Mouse (Mus musculus) cerebellum, postnatal 36 days (tissue): ENCODE measurements at regions not wholly inside any gene's neighbourhood (a gene's known extent, or its start where the extent isn't known, plus 50 kb on each side); places are given as distances from the start of the nearest gene placed in this dataset.

Experiments used
- DNase-seq, 2 experiments: peaks; one replicate each; pipeline ENCODE4 v3.0.0; 2021 to 2022; ENCODE audit warnings: mixed read lengths in 2 of 2

DNA sequence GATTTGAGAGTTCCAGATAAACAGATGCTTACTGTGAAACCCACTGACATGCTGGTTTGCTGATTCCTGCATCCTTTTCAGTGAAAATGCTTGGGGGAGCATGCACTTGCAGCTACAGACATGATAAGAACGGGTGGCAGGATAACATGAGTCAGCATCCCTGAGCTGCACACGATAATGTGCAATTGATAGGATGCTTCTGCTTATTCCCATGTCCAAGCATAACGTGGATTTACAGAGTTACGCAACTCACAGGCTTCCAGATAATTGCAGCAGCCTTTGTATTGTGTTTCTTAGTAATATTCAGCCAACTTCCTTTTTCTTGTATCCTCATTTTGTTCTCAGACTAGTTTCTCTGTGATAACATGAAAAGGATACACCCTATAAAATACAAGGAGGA, 245.7 kb downstream of the Flrt2 start:
- no peak for DNase-seq

DNA sequence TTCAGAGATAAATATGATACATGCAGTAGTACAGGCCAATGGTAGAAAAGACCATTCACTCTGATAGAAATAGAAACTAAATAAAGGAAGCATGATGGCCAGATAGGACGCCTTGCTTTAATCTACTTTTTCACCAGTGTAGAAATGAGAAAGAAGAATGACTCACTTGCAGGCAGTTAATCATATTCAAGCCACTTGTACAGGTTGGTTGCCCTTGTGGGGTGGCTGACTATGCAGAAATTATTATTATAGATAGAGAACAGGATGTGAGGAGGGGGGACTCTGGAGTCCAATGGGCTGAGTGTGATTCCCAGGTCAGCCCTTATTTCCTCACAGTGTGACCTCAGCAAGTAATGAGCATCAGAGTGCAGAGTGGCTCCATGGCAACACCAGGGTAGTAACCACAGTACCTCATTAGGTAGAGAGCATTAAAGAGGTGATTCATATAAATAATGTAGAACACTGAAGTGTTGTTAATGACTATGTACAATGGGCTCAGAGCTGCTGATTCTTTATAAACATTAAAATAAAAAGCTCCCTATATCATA, 248.5 kb downstream of the Flrt2 start:
- DNase-seq = no peak

DNA sequence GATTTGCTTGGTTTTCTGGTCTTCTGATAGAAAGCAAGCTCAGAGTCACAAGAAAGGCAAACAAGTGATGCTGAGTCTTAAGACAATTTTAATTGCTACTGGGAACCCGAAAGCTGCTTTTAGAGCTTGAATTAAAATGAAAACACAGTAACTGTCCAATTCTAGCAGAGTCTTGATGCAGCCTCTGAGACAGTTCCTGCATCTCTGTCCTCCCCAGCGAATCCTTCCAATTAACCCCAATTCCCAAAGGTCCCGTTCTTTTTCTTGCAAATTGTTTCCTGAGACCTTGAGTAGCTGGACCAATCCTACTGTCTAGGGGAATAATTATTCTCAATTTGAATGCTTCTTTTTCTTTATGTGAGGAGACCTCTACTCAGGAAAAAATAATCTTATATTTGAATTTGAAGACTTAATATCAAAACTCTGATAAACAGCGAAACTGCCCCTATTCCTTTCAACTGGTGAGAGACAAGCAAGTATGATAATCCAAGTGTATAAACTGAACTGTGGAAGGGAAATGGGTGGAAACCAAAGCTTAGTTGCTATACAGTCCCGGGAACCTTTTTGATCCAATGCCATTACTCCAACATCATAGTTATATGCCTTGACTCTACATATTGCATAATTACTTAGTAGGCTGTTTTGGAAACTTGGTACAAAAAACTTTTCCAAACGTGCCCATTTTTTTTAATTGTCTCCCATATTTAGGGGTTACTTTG, 267.9 kb downstream of the Flrt2 start:
- no peak for DNase-seq

DNA sequence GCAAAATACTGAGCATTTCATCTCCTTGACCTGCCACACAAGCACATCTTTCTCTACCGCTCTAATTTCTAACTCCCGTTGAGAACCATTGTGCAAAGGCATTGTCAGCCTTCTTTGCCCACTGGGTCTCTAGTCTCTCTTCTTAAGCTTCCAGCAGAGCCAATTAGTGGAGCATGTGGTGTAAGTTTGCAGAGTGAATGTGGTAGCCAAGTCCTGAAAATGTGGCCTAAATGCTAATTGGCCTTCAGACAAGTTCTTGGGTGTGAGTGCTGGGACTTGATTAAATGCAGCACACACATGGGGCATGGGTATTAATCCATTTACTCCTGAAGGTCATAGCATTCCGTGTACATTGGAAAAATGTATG, 268.5 kb downstream of the Flrt2 start:
- DNase-seq = no peak

DNA sequence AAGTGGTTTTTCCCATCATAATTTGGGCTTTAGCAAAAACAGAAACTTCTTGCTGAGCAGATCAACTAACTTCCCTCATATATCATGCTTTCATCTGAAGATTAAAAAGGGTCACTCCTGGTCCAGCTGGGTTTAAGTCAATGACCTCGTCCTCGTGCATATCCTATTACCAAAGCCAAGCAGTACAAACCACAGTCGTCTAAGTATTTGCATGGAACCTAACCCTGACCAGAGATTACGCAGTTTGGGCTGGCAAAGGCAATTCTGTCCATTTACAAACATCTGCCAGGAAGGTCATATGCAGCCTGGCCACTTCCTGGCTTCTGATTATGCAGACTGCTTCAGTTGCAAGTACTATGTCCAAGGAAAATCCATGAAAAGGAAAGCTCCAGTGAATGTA, 270.8 kb downstream of the Flrt2 start:
- DNase-seq = no peak

DNA sequence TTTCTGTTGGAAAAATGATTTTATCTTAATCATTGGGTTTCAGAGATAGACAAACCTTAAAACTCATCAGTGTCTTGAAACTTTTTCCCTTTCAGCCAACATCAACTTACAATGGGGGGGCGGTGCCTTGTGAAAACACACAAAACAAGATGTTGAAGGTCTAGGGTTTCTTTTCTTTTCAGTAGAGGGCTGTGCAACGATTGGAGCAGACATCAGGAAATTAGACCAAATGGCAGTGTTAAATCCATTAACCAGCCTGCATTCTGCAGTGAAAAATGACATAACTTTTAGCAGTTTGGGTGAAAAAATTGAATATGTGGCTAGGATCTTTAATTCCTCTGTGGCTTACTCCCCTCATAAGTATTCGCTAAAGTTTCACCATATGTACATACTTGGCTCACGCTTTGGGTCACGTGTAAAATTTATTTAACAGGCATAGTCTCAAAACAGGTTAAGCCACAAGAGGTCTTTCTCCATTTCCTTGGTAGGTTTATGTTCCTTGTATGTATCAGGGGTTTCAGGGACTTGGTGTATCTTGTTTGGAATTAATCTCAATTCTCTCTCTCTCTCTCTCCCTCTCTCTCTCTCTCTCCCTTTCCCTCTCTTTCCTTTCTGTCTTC, 296.8 kb downstream of the Flrt2 start:
- no peak for DNase-seq

DNA sequence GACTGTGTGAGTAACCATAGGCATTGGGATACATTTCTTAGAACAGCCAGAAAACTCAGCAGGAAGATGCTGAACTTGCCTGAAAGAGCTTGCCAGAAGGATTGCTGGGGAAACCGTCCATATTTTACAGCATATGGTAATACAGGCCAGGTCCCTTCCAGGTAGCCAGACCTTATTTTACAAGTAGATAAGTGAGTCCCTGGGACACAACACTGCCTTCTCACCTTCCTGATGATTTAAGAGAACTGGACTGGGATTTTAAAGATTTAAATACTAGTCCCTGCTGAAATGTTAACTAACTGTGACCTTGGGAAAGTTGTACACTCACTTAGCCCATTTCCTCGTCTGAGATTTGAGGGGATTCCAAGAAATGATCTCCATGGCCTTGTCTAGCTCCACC, 302.9 kb downstream of the Flrt2 start:
- no peak for DNase-seq

DNA sequence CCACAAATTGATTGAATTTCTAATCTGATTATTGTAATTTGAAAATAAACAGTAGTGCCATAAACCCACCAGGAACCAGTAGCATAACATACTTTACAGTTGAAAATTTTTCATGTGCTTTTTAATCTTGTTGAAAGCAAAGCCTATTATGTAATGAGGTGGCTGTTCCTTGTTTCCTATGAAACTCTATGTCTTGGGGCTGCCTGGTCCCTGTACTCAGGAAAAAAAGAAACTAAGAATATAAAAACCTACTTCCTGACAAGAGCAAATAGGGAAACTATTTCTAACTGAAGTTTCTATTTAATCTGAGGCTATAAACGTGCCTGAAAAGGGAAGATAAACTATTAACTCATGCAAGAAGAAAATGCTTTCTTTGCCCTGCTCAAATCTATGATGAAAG, 338.2 kb downstream of the Flrt2 start:
- DNase-seq = no peak

DNA sequence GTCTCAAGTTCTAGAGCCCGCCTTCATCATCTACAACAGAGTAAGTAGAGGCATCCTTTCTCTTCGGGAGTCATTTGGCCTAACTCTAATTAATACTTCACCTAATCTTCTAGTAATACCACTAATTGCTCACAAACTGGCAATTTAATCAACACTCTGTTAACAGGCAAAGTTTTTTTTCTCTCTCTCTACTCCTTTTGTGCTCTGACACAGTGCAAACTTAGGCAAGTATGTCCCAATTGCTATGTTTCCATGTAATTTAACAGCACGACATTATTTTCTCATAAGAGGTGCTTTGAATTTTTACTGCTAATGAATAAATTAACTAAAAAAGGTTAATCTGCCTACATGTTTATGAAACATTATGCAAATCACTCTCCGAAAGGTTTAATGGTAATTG, 383.3 kb downstream of the Flrt2 start:
- no peak for DNase-seq

DNA sequence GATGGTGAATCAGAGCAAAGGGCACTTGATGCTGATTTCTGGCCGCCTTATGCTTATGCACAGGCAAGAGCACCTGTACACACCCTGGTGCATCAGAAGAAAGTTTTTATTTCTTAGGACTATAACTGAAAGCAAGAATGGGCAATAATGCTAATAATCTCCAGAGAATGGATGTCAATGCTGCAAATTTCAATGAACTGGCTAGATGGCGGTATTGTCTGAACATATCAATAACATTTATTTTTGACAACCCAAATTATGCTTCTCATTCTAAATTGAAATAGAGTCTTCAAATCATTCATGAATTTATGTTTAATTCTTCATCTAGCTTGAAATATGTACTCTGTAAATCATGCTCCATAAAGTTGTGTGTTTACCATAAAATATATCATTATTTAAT, 399.0 kb downstream of the Flrt2 start:
- DNase-seq = no peak

DNA sequence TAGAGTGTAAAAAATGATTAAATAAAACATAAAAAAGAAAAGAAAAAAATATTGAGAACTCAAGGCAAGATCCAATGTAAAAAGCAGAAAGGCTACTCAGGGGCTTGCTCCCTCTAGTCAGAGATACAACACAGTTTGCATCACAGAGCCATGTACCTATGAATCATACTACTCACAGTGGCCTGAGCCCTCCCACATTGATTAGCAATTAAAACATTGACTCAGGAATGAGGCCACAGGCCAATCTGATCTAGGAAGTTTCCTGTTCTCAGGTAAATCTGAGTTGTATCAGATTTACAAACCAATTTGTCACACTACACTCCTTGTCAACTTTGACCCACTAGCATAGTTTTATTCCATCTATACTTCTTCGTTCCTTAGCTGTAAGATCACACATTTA, 414.2 kb downstream of the Flrt2 start:
- DNase-seq = no peak

DNA sequence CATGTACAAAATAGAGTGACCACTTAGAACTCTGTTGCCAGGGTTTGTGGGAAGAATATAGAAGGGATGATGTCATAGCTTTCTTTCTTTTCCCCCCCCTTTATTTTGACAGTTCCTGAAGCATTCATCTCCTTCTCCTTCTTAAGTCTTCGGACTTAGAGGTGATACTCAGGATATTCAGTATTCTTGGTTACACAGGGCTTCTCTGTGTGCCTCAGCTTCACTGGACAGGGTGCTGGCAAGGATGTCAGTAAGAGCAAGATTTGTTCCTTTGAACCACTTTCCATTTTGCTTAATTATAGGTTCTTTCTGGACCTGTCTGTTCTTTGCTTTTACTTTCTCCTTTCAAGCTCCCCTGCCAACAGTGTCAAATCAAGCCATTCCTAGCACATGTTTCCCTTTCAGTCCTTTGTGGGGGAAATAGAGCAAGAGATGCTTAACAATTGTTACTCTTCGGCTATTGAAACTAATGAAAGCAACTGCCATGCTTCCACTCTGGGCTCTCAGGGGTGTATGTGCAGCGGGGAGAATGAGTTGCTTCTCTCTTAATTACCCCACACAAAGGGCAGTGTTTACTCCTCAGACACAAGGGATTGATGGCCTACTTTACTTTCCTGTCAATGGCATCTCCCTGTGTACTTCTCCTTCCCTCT, 422.8 kb downstream of the Flrt2 start:
- no peak for DNase-seq

DNA sequence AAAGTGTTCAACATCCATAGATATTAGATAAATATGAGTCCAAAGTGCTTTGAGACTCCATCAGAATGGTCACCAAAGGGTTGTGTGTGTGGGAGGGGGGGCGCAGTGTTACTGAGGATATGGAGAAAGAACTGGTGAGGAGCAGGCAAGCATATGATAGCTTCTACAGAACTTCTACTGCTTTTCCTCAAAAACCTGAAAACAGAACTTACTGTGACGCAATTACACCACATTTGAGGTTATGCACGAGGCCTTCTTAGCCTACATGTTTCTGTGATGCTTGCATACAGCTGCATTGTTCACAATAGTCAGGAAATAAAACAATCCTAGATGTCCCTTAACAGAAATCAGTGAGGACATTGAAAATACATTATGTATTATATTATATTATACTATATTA, 425.5 kb downstream of the Flrt2 start:
- DNase-seq = no peak

DNA sequence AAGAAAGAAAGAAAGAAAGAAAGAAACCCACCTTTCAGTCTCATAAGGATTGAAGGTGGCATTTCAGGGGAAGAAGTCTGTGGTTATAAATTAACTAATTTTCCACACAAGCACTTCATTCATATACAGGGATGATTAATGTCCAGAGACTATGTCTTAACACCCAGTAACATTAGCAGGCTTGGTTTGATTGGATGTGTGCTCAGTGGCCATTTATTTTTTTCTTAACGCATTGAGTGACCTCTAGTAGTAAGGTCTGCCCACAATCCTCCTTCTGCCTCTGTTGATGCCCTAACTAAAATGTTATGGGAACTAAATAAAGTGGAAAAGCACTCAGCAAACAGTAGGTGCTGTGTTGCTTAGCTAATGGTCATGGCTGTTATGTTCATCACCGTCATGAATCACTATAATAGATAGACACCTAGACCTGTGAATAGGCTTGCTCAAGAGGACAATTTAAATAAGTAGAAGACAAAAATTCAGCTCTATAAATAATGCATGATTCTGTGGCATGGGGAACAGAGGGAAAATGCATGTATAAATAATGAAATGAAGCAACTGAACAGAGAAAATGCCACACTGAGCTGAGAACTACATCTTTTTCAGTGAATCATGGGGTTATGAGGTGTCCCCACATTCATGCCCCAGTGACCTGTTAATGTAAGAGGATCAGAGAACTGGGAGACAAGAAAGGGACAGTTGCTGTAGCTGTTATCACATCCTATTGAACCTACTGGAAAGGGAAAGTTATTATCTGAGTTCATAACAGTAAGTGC, 432.3 kb downstream of the Flrt2 start:
- DNase-seq = no peak

DNA sequence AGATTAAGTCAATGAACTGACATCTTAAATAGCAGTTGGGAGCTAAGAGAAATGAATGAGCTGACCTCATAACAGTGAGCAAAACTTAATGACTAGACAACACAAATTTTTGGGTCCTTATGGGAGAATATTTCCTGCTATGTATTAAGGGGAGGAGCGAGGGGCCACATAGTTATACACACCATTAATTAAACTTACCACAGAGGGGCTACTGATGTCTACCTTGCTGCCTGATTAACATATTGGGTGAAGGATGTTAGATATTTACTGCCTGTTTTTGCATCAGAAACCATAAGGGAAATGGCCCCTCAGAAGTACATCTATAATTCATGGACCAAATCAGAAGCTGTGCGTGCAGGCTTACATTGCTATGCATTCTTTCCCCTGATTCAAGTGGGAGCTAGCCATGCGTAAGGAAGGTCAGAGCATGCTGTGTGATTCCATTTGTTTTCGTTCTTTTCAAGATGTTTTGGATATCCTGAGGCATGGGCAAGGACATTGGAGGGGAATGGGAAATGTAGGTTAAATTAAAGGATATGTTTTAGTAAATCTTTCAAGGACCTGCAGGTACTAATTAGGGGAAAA, 437.9 kb downstream of the Flrt2 start:
- no peak for DNase-seq

DNA sequence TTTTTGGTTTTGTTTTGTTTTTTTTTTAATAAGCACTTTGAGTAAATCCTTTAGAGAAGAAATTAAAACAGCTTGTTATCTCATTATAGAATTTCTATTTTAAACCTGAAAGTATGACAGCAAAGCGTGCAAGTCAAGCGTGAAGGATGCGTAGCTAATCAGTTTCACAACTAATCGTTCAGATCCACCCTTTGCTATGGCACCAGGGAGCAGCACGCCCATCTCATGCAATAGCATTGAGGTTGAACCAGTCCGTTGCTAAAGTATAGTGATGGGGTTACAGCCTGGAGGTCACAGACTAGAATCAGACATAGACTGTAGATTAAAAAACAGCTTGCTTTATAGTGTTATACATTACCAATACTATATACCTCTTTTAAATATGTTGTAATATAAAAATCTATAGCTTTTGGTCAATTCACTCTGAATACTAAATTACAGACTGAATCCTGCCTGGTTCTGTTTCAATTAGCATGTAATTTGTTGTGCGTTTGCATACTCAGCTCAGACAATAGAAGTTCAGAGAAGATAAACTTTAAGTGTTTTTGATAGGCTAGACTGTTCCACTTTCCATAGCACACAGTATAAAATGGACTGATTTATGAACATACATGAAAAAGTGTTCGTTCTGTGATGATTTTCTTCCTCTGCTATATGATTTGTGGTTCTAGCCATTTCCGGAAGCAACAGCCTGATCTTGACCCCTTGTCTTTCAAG, 438.9 kb downstream of the Flrt2 start:
- no peak for DNase-seq

DNA sequence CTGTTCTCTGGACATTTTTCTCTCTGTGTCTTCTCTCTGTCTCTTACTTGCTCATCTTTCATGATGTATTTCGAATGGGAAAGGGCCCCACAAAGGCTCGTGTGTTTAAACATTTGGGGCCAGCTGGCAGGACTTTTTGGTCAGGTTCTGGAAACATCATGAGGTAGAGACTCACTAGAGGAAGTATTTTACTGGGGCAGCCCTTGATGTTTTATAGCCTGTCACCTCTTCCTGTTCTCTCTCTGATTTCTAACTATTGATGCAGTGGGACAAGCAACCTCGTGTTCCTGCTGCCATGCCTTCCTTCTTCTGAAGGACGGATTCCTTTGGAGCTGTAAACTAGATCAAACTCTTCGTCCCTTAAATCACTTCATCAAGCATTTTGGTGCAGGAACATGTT, 442.1 kb downstream of the Flrt2 start:
- DNase-seq = no peak

DNA sequence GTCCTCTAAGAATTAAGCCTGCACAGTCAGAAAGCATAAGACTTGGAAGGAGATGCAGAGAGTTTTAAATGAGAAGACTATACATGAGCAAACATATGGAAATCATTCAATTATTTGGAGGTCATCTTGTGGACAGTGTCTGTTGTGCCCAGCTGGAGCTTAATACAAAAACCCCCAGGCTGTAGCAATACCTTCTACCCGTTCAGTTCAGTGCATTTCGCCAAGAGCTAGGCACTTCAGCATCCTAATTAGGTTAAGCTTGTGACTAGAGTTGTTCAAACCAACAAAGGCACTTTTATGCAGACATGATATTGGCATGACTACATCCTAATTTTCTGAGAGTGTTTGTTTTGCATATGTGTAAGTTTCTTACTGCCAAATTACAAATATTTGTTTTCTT, 449.7 kb downstream of the Flrt2 start:
- no peak for DNase-seq

DNA sequence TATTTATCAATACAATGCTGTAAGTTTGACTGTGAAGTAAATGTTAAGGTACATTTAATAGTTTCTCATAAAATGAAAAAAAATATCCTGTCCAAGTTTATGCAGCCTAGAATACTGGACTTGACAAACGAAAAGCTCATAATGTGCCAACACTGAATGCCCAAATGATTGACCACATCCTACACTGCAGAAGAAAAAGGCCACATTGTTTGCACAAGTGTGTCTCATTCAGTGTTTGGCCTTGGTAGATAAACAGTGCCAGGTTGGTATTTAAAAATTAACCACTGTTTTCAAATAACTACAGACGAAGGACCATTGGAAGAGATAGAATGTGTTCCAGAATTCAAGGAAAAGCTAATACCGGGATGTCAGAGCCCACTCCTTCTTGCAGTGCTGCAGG, 462.1 kb downstream of the Flrt2 start:
- no peak for DNase-seq

DNA sequence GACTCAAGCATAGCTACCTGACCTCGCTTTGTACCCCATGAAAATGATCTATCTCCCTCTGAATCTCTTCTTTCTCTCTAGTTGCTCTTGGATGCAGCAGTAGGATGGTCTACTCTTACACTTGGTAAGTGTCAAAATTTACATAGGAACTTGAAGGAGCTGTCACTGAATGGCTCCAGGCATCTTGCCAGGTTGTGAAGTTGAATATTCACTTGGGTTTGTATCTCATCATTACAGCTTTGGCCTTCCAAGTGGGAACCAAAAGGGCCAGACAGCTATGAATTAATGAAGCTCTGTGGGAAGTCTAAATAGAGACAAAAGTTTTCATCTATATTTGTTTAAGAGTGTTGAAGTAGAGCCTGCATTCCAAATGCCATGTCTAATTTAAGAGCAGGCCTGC, 475.5 kb downstream of the Flrt2 start:
- DNase-seq = no peak

DNA sequence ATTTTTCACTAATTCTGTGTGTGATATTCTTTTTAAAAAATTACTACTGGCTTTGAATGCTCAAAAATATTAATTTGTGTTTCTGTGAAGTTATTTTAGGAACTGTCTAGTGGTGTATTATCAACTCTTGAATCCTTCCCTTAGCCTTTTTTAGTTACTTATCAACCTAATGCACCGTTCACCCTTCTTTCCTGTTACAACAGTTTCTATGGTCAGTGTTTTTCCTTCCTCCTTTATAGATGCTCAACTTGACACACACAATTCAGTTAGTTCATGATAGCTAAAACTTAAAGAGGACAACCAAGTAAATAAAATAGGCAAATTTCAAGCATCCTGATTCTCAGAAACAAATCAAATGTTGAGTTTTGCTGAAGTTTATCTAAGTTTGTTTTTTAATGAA, 506.9 kb downstream of the Flrt2 start:
- no peak for DNase-seq

DNA sequence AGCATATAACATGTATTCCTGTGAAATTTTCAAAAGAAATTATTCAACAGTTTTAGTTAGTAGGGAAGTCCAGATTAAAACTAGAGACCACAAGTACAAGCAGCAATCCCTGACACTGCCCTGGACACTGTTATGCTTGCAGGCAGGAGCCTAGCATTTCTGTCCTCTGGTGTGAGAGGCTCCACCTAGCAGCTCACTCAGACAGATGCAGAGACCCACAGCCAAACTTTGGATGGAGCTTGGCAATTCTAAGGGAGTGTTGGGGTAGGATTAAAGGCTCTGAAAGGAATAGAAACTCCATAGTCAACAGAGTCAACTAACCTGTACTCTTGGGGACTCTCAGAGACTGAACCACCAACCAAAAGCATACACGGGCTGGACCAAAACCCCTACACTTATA, 509.8 kb downstream of the Flrt2 start:
- DNase-seq = no peak
